Comparison of ENCODE assay signal across 34 mouse cellular contexts in genomic region chr2:52818944-52819343, GRCm38 (mm10). TPM values are rescaled to one million over a fixed set of nuclear protein-coding genes. Genes with fewer than 3 reads are reported as not detected.
A peak's percentile ranks its signal among the peaks of the same experiment; 100 is the strongest.
DNase-seq lines count a peak whose midpoint lies in the region; ATAC-seq and TF ChIP-seq lines count a peak whose summit lies in the region.
"Had no signal": no experiment of that assay in that cellular context is flagged by ENCODE, and none has a peak within 500 bp of the region (broad histone marks: within the 10 kb centered on the region; RNA-seq: fewer than 3 reads in every experiment).

No protein-coding gene starts in this region.

- TF ChIP-seq CTCF in lung, postnatal 0 days (IDR thresholded peaks at IDR 0.05), result no peak

- H3K9me3 ChIP-seq in lung, embryonic 16.5 days (ENCODE audit: control insufficient read depth, low read length), result no peaks in the 10 kb centered on the region
- H3K9me3 ChIP-seq in lung, postnatal 0 days (ENCODE audit: low read length), result no peaks in the 10 kb centered on the region
- H3K9me3 ChIP-seq: embryonic facial prominence, embryonic 13.5 days; G1E; heart, embryonic 12.5 days; lung, embryonic 15.5 days; midbrain, embryonic 15.5 days; neural tube, embryonic 15.5 days had no signal

- H3K4me2 ChIP-seq in lung, embryonic 16.5 days (ENCODE audit: low read depth, low read length), result no peak overlapping the region
- no peak overlapping the region for H3K4me2 ChIP-seq in lung, postnatal 0 days (replicated peaks; ENCODE audit: low read depth, low read length)
- H3K4me2 ChIP-seq: embryonic facial prominence, embryonic 13.5 days; heart, embryonic 12.5 days; hindbrain, embryonic 14.5 days; lung, embryonic 15.5 days; midbrain, embryonic 15.5 days; neural tube, embryonic 15.5 days had no signal

- peak; percentile 70 for ATAC-seq in lung, embryonic 16.5 days (ENCODE audit: low read depth)
- ATAC-seq in lung, postnatal 0 days, result no peak
- ATAC-seq in erythroid progenitor cell, adult 5-6 weeks (replicated peaks; ENCODE audit: low FRiP score, poor library complexity, severe bottlenecking), result no peak
- ATAC-seq: forebrain, postnatal 0 days; intestine, postnatal 0 days; midbrain, embryonic 15.5 days had no signal

- WGBS in lung, embryonic 16.5 days, result 35% methylated on average over 4 of the region's 4 CpGs
- 38% methylated on average over 4 of the region's 4 CpGs for WGBS in lung, postnatal 0 days

- no peak for TF ChIP-seq EP300 in lung, postnatal 0 days (IDR thresholded peaks at IDR 0.05)

- H3K4me3 ChIP-seq in lung, embryonic 16.5 days (ENCODE audit: low read length), result no peak overlapping the region
- no peak overlapping the region for H3K4me3 ChIP-seq in lung, postnatal 0 days (ENCODE audit: low read depth, low read length)
- H3K4me3 ChIP-seq: embryonic facial prominence, embryonic 13.5 days; gastrocnemius, adult 2 months; heart, adult 2 months; heart, embryonic 12.5 days; lung, embryonic 15.5 days; midbrain, embryonic 15.5 days; neural tube, embryonic 15.5 days had no signal

- no peaks in the 10 kb centered on the region for H3K27me3 ChIP-seq in lung, embryonic 16.5 days (ENCODE audit: control insufficient read depth, insufficient read depth, low read depth, low read length)
- H3K27me3 ChIP-seq in lung, postnatal 0 days (replicated peaks; ENCODE audit: insufficient read depth, low read length), result no peaks in the 10 kb centered on the region
- H3K27me3 ChIP-seq: embryonic facial prominence, embryonic 13.5 days; heart, embryonic 12.5 days; lung, embryonic 15.5 days; midbrain, embryonic 15.5 days; neural tube, embryonic 15.5 days had no signal

- peak; percentile 10 to 45 for DNase-seq in frontal cortex, postnatal 36 days (ENCODE audit: low spot score in 2 of 2)
- DNase-seq in frontal cortex, postnatal 14 days (ENCODE audit: low spot score in 2 of 2), result no peak
- DNase-seq in lung, postnatal 0 days (ENCODE audit: low spot score), result no peak
- DNase-seq in right cerebral cortex, postnatal 14 days, result peak; percentile 26
- DNase-seq in adrenal gland, postnatal 25 days, result no peak
- DNase-seq: adrenal gland, adult 8-10 months; cerebellum, adult 11 months; cerebellum, adult 9-10 months; cerebellum, postnatal 36 days; embryo, embryonic 11 days; forebrain, postnatal 0 days; gastrocnemius, adult 2 months; gastrocnemius, postnatal 36 days; heart, adult 2 months; kidney, adult 9 months; kidney, postnatal 10 days; layer of hippocampus, adult 9-11 months; liver; lung, postnatal 4 days; retina, postnatal 1 day; spleen, adult 18-20 months; thymus, adult 18-20 months; thymus, postnatal 25 days had no signal

- H3K9ac ChIP-seq in lung, embryonic 16.5 days (ENCODE audit: low read length), result no peak overlapping the region
- no peak overlapping the region for H3K9ac ChIP-seq in lung, postnatal 0 days (replicated peaks; ENCODE audit: low read depth)
- H3K9ac ChIP-seq: embryonic facial prominence, embryonic 13.5 days; forebrain, postnatal 0 days; heart, embryonic 12.5 days; hindbrain, embryonic 14.5 days; liver, embryonic 14.5 days; lung, embryonic 15.5 days; midbrain, embryonic 15.5 days; neural tube, embryonic 15.5 days had no signal

- peaks cover 7% of the 10 kb centered on the region; the same call in 1 of the 2 replicates for H3K4me1 ChIP-seq in lung, embryonic 16.5 days (replicated peaks; ENCODE audit: control insufficient read depth, insufficient read depth, low read length)
- no peaks in the 10 kb centered on the region for H3K4me1 ChIP-seq in lung, postnatal 0 days (ENCODE audit: insufficient read depth, low read depth, low read length)
- H3K4me1 ChIP-seq: embryonic facial prominence, embryonic 13.5 days; heart, embryonic 12.5 days; midbrain, embryonic 15.5 days; neural tube, embryonic 15.5 days had no signal

- H3K27ac ChIP-seq in lung, embryonic 16.5 days (ENCODE audit: low read length), result no peak overlapping the region
- no peak overlapping the region for H3K27ac ChIP-seq in lung, postnatal 0 days (ENCODE audit: low read length)
- H3K27ac ChIP-seq: embryonic facial prominence, embryonic 13.5 days; gastrocnemius, adult 2 months; heart, adult 2 months; hindbrain, embryonic 14.5 days; liver, embryonic 14.5 days; lung, embryonic 15.5 days; midbrain, embryonic 15.5 days; neural tube, embryonic 15.5 days had no signal

- H3K36me3 ChIP-seq in lung, embryonic 16.5 days (ENCODE audit: control insufficient read depth, insufficient read depth, low read length), result no peaks in the 10 kb centered on the region
- no peaks in the 10 kb centered on the region for H3K36me3 ChIP-seq in lung, postnatal 0 days (ENCODE audit: insufficient read depth, low read length)
- H3K36me3 ChIP-seq: embryonic facial prominence, embryonic 13.5 days; G1E; heart, embryonic 12.5 days; lung, embryonic 15.5 days; midbrain, embryonic 15.5 days; neural tube, embryonic 15.5 days had no signal

RNA-seq across cellular contexts. Expression of gene Fmnl2, which starts 38.7 kb away (rescaled TPM):
- polyA plus RNA-seq in lung, embryonic 16.5 days (2015; fragmentation: Nextera tagmentation; extraction: Ambion mirVana), result 2.4 and 2.5 TPM in 2 replicates
- polyA plus RNA-seq in lung, postnatal 0 days (2015; fragmentation: Nextera tagmentation; extraction: Ambion mirVana), result 3.5 and 3.9 TPM in 2 replicates
- 1.3 and 11.5 TPM in 2 replicates for total RNA-seq in erythroid progenitor cell, adult 5-6 weeks (2015; ENCODE audit: low replicate concordance)
- total RNA-seq in erythroid progenitor cell, adult 5-6 weeks (2017; ENCODE audit: low replicate concordance), result 1.4 and 2.8 TPM in 2 replicates
- total RNA-seq in adrenal gland, postnatal 25 days (2021), result 15.5 and 16.9 TPM in 2 replicates
- total RNA-seq: G1E had no signal
- polyA plus RNA-seq: G1E had no signal

Comparison
In these comparisons a context has a peak if more than half of its experiments do, and no peak if none do; other contexts are left out.
1. DNase-seq: peak in frontal cortex, postnatal 36 days (2 of 2) and right cerebral cortex, postnatal 14 days (single experiment); none in frontal cortex, postnatal 14 days (0 of 2), lung, postnatal 0 days (single experiment) and adrenal gland, postnatal 25 days (single experiment).